Mouse (Mus musculus): Measurements from ENCODE around the gene Zcchc2.

Gene Zcchc2

DNA sequence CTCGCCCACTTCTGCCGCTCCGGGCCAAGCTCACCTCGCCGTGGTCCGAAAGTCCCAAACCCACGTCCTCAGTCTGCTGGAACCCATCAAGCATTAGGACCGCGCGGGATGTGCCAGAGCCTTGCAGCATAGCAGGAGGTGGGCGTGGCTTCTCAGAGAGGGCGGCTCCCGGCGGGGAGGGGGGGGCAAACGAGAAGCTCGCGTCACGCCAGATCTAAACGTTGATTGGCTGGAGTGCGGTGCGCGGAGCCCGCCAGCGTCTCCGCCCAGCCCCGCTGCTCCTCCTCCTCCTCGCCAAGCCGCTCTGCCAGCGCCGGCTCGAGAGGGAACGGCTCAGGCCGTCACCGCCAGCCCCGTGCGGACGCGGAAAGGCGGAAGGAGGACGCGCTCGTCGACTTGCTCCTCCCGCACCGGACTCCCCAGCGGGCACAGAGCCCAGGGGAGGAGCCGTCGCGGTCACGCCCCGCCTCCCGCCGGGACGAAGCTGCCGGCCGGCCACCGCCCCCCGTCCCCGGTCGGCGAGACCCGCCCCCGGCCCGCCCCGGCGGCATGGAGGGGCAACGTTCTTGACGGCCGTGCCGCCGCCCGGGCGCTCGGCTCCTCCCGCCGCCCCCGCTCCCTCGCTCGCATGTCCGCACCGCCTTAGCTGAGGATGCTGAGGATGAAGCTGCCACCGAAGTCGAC lies at the start of gene Zcchc2:
Zcchc2 (plus strand) TSS at position 269 of the 684 bp plus-strand sequence.
- DNase-seq = peak; percentile 99

DNA sequence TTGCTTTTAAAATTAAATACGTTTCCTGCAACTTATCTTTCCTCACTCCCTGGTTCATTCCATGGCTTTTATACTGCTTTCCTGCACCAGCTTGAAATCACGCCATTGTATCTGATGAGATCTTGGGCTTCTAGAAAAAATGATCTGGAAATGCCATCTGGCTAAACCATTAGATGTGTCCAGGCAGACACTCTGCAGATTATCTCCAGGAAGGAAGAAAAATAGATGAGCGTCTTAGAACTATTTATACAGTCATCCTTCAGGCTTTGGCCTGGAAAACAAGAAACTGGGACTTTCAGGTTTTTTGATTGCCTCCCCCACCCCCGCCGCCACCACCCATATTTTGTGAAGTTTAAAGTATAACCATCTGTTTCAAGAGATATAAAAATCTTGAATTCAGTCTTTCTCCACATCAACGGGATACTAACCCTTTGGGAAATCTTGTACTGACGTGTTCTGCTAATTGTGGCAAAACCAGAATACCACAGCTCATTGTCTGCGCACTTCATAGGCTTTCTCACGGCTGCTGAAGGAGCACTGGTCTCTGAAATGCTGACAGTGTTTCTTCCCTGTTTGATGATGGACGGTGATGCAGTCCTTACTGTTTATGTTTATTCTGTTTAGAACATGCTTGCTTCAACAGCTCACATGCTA lies 45.2 kb upstream of the Zcchc2 start:
- no peak for DNase-seq

GRCm38 (mm10) chr1:105946581-105947540 lies 43.3 kb upstream of the Zcchc2 start:
- DNase-seq = peak; percentile 20

- no peak for DNase-seq
These were observed 41.9 kb upstream of the Zcchc2 start for GRCm38 (mm10) chr1:105948352-105948751.

- no peak for DNase-seq
These were observed 36.6 kb upstream of the Zcchc2 start for GRCm38 (mm10) chr1:105953588-105953987.

- DNase-seq = no peak
These were observed 36.2 kb upstream of the Zcchc2 start for GRCm38 (mm10) chr1:105954047-105954446.

GRCm38 (mm10) chr1:105956057-105956456 lies 34.1 kb upstream of the Zcchc2 start:
- DNase-seq = no peak

DNA sequence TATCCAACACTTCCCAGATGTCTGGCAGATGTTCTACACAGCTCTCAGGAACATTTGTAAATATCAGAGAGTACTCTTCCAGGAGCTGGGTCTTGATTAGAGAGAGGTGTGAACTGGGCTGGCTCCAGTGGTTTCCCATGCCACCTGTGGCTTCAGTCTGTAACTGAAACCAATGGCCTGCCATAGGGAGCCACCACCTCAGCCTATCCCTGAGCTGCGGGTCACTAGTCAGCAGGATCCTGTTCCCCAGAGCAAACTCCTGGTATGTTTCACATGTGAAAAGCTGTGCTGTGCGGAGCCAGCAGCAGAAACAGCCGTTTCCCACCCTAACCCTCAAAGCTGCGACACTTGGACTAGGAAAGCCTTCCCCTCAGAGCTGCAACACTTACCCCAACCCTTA lies 28.7 kb upstream of the Zcchc2 start:
- DNase-seq = no peak

- DNase-seq = no peak
These were observed 28.0 kb upstream of the Zcchc2 start for GRCm38 (mm10) chr1:105962084-105962818.

GRCm38 (mm10) chr1:105962852-105963251 lies 27.4 kb upstream of the Zcchc2 start:
- no peak for DNase-seq

DNA sequence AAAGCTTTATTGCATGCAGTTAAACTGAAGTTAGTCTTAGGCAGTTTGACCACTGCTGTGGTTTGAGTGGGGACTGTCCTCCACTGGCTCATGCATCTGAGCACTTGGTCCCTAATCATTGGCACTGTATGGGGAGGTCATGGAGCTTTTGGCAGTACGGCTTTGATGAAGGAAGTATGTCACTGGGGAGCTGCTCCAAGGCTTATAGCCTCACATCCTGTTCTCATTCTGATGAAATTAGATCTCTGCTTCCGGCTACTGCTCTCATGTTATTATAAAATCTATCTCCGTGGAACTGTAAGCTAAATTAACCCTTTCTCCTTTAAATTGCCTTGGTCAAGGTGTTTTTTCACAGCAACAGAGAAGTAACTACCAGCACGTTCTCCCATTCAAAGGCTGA lies 25.7 kb upstream of the Zcchc2 start:
- DNase-seq = no peak

DNA sequence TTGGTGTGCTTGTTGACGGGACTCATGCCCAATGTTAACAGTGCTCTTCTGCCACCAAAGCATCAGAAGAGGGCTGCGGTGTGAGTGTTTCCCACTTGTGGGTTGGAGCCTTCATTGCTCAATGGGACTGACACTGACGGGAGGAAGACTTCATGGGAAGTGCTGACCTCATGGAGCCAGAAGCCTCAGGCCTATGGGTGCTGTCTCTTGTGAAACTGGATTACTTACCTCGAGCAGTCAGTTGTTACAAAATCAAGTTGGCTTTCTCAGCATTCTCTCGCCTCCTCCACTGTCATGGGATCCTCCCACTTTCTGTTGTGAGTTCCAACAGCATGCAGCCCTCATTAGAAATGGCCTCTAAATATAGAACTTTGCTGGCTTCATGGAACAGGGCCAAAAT lies 25.0 kb upstream of the Zcchc2 start:
- DNase-seq = no peak

GRCm38 (mm10) chr1:105971490-105972170 lies 18.6 kb upstream of the Zcchc2 start:
- no peak for DNase-seq

GRCm38 (mm10) chr1:105974023-105974422 lies 16.2 kb upstream of the Zcchc2 start:
- no peak for DNase-seq

GRCm38 (mm10) chr1:105977446-105978094 lies 12.6 kb upstream of the Zcchc2 start:
- no peak for DNase-seq

DNA sequence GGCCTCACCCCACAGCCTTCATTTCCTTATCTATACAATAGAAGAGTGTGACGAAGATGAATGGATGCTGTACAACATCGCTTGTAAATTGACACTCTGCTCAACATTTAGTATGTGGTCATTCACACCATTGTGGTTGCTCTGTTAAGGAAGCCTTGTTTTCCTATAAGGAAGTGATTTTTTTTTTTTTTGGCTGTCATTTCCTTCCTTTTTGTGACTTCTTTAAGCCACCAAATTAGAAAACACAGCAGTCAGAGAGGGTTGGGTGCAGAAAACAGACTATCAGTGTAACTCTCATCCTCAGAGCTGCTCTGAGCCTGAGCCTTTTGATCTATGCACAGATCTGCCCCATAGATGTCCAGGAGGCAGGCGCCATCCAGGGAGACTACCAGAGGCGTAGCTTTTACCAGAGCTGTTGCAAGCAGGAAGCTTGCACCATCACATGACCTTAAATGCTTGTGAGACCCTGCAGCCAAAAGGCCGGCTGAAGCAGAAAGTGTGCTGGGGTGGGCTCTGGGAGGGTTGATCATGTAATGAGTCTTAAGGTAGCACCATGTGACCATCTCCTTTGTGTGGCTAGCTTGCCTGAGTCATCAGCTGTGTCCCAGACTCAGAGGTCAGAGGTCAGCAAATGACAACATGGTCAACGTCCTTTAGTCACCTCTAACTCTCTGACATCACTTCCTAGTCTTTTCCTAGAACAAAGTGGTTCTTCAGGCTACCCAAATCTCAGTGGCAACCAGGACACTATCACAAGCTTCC lies 9.2 kb upstream of the Zcchc2 start:
- DNase-seq = no peak

DNA sequence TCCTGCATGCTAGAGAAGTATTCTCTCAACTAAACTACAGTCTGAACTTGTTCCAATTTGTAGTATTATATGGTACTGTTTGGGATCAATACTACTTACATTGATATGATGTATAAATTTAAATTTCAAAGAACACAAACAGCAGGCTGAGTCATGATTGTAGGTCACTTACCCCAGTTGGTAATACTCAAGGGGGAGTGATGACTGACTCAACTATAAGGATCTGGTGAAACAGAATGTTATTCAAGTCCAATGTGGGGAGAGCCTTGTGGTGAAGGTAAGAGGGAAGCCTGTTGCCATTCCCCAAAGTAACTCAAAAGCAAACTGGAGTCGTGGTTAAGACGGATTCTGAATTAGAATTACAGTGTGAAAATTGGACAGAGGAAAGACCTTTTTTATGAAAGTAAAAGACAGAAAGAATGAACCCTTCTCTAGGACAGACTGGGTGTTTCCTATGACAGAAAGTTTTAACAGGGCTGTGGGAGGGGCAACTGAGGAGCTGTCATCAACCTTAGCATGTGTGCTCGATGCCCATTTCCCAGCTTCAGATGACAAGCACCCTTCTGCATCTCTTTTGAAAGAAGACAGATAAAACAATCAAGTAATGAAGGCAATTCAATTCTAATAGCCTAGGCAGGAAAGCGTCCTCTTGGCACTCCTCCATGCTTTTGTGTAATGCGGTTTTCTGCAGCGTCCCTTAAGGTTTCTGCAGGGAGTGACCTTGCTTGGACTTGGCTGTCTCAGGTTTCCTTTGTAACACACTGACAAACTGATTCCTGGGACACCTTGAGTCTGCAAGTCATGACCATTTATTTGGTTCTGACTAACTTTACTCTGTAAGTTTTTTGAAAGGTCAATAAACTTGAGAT lies 7.5 kb upstream of the Zcchc2 start:
- DNase-seq = no peak

GRCm38 (mm10) chr1:105984172-105984571 lies 6.0 kb upstream of the Zcchc2 start:
- no peak for DNase-seq

DNA sequence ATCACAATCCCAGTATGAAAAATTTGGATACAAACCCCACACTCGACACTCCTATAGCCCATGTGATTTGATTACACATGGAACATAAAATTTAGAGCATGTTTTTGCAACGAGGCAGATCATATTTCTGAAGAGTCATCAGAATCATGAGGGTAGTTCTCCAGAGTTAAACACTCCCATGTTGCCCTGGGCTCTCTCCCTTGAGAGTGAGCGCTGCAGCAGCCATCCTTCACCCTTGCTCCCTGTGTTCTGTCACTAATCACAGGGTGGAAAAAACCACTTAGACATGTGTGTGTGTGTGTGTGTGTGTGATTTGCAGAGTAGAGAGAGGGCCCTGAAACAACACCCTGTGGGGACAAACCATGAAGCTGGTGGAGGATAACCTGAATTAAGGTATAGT lies 2.0 kb upstream of the Zcchc2 start:
- no peak for DNase-seq
